Mouse (Mus musculus): ENCODE measurements at regions not wholly inside any gene's neighbourhood (a gene's known extent, or its start where the extent isn't known, plus 50 kb on each side); places are given as distances from the start of the nearest gene placed in this dataset.

DNA sequence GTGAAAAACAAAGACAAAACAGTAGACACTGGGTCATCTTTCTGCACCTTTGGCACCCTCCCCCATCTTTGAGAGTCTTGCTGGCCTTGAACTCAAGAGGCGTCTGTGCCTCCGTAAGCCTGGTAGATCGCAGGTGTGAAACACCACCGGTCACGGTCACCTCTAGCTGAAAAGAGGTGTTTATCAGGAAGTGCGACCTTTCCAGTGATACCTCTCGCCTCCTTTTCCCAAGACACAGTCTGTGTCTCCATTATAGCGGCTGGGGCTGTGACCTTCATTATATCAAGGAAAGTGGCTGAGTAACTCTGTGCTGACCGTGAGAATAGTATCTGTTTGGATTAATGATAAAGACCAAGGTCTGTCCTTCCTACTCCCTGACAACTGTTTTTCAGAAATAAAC, 158.8 kb downstream of the Cog6 start:
- ATAC-seq: no peak
- no peak overlapping the region for H3K9ac ChIP-seq (replicated peaks)
- H3K4me3 ChIP-seq (replicated peaks): no peak overlapping the region
- H3K27ac ChIP-seq: no peak overlapping the region
- H3K4me2 ChIP-seq (replicated peaks): no peak overlapping the region
- H3K36me3 ChIP-seq: no peaks in the 10 kb centered on the region
- no peaks in the 10 kb centered on the region for H3K9me3 ChIP-seq
- WGBS: 93% methylated on average over 9 of the region's 9 CpGs
- no peaks in the 10 kb centered on the region for H3K27me3 ChIP-seq
- H3K4me1 ChIP-seq (replicated peaks): 0 out of 2 replicates have a peak, but pooled peaks cover 3% of the 10 kb centered on the region

DNA sequence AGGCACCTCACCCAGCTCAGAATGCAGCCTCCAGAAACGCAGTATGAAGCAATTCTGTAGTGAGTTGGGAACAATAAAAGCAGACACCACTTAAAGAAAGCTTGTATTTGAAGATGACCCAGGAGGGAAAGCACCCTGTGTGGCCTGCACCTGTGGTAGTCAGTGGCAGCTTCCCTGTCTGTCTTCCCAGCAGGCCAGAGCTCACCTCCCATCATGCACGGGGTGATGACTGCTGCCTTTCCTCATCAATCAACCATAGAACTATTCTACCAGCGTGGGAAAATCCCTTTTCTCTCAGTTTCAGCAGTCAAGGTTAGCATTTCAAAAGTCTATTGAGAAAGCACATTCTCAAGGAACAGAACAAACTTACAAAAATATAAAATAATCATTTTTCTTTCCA, 160.0 kb downstream of the Cog6 start:
- H3K36me3 ChIP-seq: no peaks in the 10 kb centered on the region
- H3K27me3 ChIP-seq: no peaks in the 10 kb centered on the region
- no peaks in the 10 kb centered on the region for H3K9me3 ChIP-seq
- no peak overlapping the region for H3K4me3 ChIP-seq (replicated peaks)
- ATAC-seq: no peak
- no peak overlapping the region for H3K9ac ChIP-seq (replicated peaks)
- H3K27ac ChIP-seq: no peak overlapping the region
- H3K4me1 ChIP-seq (replicated peaks): 0 out of 2 replicates have a peak, but pooled peaks cover 3% of the 10 kb centered on the region
- 52% methylated on average over 3 of the region's 3 CpGs for WGBS
- no peak overlapping the region for H3K4me2 ChIP-seq (replicated peaks)

DNA sequence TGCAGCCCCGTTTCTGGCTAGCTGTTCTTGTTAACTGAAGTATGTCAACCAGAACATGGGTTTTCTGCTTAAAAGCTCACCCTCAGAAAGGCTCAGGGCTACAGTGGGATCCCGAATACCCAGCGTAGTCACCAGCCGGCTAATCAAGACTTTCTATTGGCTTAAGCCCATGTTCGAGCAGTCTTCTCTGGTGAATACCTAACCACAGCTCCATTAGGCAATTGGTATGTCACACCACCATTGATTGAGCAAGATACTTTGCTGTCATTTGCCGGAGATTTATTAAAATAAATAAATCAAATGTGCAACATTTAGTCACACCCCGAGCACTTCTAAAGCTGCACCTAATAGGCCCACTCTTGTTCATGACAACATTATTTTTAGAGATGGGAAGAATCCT, 162.5 kb downstream of the Cog6 start:
- Histone ChIP-seq H3K27me3 (no peaks in the 10 kb centered on the region), H3K9me3 (no peaks in the 10 kb centered on the region), H3K27ac (no peak overlapping the region), H3K4me1 (replicated peaks) (no peaks in the 10 kb centered on the region), H3K36me3 (no peaks in the 10 kb centered on the region), H3K4me2 (replicated peaks) (no peak overlapping the region), H3K9ac (replicated peaks) (no peak overlapping the region), H3K4me3 (replicated peaks) (no peak overlapping the region)
- WGBS: 93% methylated on average over 7 of the region's 7 CpGs
- ATAC-seq: no peak

DNA sequence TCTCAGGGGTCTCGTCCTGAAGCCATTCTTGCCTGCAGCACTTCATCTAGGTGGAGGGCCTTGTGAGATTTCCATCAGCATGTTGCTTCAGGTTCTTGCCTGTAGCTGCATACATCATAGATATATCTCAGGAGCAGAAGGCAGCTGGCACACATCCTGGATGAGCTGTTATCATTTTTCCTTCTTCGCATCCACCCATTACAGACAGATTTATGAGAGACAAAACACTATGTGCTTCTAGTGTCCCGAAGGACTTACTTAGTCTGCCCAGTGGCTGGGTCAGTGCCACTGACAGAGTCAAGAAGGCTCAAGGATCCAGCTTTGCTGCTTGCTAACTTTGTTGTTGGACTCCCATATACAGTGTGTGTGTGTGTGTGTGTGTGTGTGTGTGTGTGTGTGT, 163.9 kb downstream of the Cog6 start:
- Histone ChIP-seq H3K27me3 (no peaks in the 10 kb centered on the region), H3K36me3 (no peaks in the 10 kb centered on the region), H3K9me3 (no peaks in the 10 kb centered on the region), H3K4me1 (replicated peaks) (no peaks in the 10 kb centered on the region), H3K4me3 (replicated peaks) (no peak overlapping the region), H3K9ac (replicated peaks) (no peak overlapping the region), H3K4me2 (replicated peaks) (no peak overlapping the region), H3K27ac (no peak overlapping the region)
- ATAC-seq: no peak
- 86% methylated on average over 3 of the region's 3 CpGs for WGBS

DNA sequence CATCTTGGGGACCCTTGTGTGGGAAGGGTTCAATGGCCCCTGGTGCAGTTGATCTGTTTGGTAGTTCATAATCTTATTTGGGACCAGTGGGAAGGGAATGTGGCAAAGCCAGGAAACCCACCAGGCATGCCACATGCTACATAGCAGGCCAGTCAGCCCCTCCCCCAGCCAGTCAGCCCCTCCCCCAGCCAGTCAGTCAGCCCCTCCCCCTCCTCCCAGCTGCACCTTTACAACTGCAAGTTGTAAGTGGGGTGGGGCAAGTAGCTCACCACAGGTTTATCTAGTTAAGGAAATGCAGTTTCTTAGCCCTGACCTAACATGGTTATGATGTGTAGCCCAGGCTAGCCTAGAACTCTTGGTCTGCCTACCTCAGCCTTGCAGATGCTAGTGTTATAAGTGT, 171.9 kb downstream of the Cog6 start:
- Histone ChIP-seq H3K36me3 (no peaks in the 10 kb centered on the region), H3K4me2 (replicated peaks) (no peak overlapping the region), H3K4me1 (replicated peaks) (0 out of 2 replicates have a peak, but pooled peaks cover 5% of the 10 kb centered on the region), H3K9me3 (no peaks in the 10 kb centered on the region), H3K4me3 (replicated peaks) (no peak overlapping the region), H3K27ac (no peak overlapping the region), H3K9ac (replicated peaks) (no peak overlapping the region), H3K27me3 (peaks cover 30% of the 10 kb centered on the region)
- ATAC-seq: no peak

DNA sequence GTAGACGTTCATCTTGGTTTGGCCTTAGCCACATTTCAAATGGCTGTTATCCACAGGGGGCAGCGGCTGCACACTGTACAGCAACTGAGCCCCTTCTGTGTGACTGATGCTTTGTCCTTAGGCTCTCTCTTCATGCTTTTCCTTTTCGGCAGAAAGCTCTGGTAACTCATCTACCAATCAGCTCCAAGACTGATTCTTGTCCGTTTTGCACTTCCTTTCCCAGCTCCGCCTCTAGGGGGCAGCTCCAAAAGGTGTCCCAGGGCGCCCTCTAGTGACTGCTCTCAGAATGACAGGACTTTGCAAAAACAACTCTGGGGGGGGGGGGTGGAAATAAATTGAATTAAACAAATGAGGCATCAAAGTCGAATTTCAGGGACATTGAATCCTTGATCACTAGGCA, 173.0 kb downstream of the Cog6 start:
- no peak overlapping the region for H3K4me3 ChIP-seq (replicated peaks)
- no peaks in the 10 kb centered on the region for H3K9me3 ChIP-seq
- no peak overlapping the region for H3K27ac ChIP-seq
- H3K4me2 ChIP-seq (replicated peaks): no peak overlapping the region
- H3K27me3 ChIP-seq: peaks cover 37% of the 10 kb centered on the region
- no peaks in the 10 kb centered on the region for H3K36me3 ChIP-seq
- ATAC-seq: no peak
- H3K9ac ChIP-seq (replicated peaks): no peak overlapping the region
- 0 out of 2 replicates have a peak, but pooled peaks cover 5% of the 10 kb centered on the region for H3K4me1 ChIP-seq (replicated peaks)
- WGBS: 34% methylated on average over 7 of the region's 7 CpGs

DNA sequence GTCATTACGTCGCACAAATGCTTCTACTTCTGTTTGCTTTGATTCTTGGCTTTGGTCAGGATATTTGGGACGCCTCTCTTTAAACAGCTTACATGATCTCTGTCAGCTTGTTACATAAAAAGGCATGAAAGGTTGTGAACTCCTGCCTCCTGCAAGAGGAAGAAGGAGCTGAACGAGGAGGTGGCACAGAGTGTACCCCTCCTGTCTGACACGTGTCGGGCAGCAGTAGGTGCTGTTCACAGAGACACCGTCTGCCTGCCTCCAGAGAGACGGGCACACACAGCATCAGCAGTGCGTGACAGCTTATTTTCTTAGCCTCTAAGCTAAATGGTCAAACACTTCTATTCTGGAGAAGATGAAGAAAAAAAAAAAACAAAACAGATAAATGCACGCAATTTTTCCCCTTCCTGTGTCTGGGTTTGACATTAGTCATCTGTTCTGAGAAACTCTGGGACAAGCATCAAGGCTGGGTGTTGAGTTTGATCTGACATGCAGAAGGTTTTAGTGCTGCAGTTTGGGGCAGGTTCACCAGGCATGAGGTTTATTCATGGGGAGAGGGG, 174.1 kb downstream of the Cog6 start:
- H3K4me1 ChIP-seq (replicated peaks): peaks cover 11% of the 10 kb centered on the region
- no peaks in the 10 kb centered on the region for H3K36me3 ChIP-seq
- WGBS: 68% methylated on average over 10 of the region's 10 CpGs
- H3K9ac ChIP-seq (replicated peaks): no peak overlapping the region
- no peak for ATAC-seq
- no peak overlapping the region for H3K4me3 ChIP-seq (replicated peaks)
- H3K4me2 ChIP-seq (replicated peaks): no peak overlapping the region
- H3K27me3 ChIP-seq: peaks cover 42% of the 10 kb centered on the region
- H3K27ac ChIP-seq: no peak overlapping the region
- no peaks in the 10 kb centered on the region for H3K9me3 ChIP-seq

DNA sequence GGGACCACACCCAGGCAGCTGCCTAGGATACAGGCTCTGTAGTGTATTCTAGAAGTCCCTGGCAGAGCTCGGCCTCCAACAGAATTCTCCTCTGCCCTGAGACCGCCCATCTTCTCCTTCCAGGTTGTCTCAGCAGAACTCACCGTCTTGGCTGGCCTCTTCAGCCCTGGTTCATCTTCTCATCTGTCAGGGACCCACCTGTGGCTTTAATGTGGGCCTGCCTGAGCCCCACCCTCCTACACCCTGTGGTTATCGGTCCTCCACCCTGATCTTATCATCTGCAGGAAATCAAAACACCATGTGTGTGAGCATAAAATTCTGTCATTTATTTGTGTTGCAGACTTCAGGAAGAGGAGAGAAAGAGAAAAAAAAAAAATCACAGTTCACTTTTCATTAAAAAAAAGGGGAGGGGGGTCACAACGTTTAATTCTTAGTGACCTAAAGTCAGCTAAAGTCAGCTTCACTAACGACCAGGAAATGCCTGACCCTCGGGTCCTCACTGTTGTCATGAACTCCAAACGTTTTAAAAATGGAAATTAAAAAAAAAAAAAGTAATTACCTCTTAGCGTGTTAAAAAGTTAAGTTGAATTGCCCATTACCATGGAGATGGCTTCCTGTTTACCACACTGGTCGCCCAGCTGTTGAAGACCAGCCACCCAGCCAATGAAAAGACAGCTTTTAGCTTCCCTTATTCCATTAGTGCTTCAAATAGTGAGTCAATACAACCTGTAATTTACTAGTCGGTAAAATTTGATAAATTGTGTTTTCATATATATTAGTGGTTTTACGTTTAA, 176.7 kb downstream of the Cog6 start:
- Histone ChIP-seq H3K9me3 (no peaks in the 10 kb centered on the region), H3K4me3 (replicated peaks) (no peak overlapping the region), H3K9ac (replicated peaks) (no peak overlapping the region), H3K36me3 (no peaks in the 10 kb centered on the region), H3K4me1 (replicated peaks) (peaks cover 23% of the 10 kb centered on the region), H3K27ac (no peak overlapping the region), H3K4me2 (replicated peaks) (no peak overlapping the region), H3K27me3 (peaks cover 41% of the 10 kb centered on the region)
- no peak for ATAC-seq
- 73% methylated on average over 12 of the region's 12 CpGs for WGBS

DNA sequence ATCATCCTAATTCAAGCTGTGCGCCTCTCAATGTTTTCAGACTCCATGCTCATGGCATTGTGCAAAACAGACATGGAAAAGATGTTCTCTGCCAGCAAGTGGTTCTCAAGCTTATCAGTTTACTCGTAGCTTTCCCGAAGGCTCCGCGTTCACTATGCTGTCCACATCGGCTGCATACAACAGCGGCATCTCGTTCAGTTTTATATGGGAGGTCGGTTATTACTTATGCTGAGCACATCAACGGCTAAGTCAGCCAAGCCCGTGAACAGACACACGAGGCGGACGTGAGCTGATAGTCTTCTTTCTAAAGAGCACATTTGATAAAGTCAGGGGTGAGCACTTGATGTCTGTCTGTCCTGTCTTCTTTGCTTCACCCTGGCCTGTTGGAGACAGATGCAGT, 179.0 kb downstream of the Cog6 start:
- 0 out of 2 replicates have a peak, but pooled peaks have one; percentile 37 for ATAC-seq
- H3K27me3 ChIP-seq: peaks cover 33% of the 10 kb centered on the region
- no peak overlapping the region for H3K4me3 ChIP-seq (replicated peaks)
- H3K36me3 ChIP-seq: no peaks in the 10 kb centered on the region
- H3K4me1 ChIP-seq (replicated peaks): peaks cover 18% of the 10 kb centered on the region
- H3K9me3 ChIP-seq: no peaks in the 10 kb centered on the region
- H3K4me2 ChIP-seq (replicated peaks): peak overlapping the region; percentile 13; the same call in 1 of the 2 replicates
- H3K27ac ChIP-seq: no peak overlapping the region
- 41% methylated on average over 14 of the region's 14 CpGs for WGBS
- no peak overlapping the region for H3K9ac ChIP-seq (replicated peaks)

DNA sequence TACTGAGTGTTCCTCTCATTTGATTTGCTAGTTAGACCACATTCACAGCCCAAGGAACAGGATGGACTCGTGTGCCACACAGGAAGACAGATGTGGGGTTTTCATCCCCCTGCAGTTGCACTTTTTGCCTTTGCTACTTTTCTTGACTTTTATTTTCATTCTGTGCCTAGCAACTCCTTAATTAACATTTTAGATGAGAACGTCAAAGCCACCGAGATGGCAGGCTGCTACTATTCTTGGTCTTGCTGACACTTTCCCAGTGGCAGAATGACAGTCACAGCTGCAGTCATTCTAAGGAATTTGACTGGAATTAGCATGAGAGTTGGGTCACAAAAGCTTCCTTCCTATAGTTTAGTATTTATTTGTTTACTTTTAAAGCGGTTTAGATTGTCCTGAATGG, 179.5 kb downstream of the Cog6 start:
- Histone ChIP-seq H3K36me3 (no peaks in the 10 kb centered on the region), H3K4me2 (replicated peaks) (no peak overlapping the region), H3K4me1 (replicated peaks) (peaks cover 18% of the 10 kb centered on the region), H3K4me3 (replicated peaks) (no peak overlapping the region), H3K9ac (replicated peaks) (no peak overlapping the region), H3K27ac (no peak overlapping the region), H3K27me3 (peaks cover 28% of the 10 kb centered on the region), H3K9me3 (no peaks in the 10 kb centered on the region)
- 14% methylated on average over 4 of the region's 4 CpGs for WGBS
- no peak for ATAC-seq

DNA sequence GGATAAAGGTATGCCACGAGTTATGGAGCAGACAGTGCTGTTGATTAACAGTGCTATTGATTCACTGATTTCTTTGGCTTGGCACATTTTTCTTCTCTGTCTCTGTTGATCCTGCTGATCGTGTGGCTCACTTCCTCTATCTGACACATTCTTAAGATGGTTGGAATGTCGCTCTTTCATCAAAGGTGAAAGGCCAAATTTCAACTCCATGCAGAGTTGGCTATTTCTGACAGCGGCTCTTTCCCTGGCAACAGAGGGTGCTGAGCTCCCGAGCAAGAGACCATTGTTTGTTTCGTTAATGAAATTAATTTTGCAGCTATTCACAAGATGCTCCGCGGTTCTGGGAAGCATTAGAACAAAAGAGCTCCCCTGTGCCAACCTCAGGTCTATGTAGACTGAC, 180.3 kb downstream of the Cog6 start:
- peaks cover 18% of the 10 kb centered on the region for H3K4me1 ChIP-seq (replicated peaks)
- no peaks in the 10 kb centered on the region for H3K36me3 ChIP-seq
- no peak overlapping the region for H3K4me3 ChIP-seq (replicated peaks)
- 11% methylated on average over 8 of the region's 8 CpGs for WGBS
- no peak for ATAC-seq
- H3K27ac ChIP-seq: no peak overlapping the region
- no peak overlapping the region for H3K4me2 ChIP-seq (replicated peaks)
- H3K9ac ChIP-seq (replicated peaks): no peak overlapping the region
- peaks cover 21% of the 10 kb centered on the region for H3K27me3 ChIP-seq
- no peaks in the 10 kb centered on the region for H3K9me3 ChIP-seq

DNA sequence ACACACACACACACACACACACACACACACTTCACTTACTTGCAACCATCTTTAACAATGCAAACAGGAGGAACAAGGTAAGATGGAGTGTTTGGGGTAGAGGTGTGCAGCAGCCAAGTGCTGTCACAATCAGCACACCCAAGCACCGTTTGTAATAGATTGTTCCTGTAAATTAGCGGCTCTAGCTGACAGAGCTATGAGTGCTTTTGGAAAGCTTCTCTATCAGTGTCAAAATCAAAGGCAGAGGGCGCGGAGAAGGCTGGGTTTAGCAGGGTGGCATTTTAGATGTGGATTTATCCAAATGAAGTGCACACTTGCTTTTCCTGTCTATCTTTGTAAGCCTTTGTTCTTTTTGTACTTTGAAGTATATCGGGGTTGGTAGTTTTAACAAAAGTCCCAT, 184.6 kb downstream of the Cog6 start:
- WGBS: 78% methylated on average over 5 of the region's 5 CpGs

More for the DNA sequence above, 184.6 kb downstream of the Cog6 start:
- Histone ChIP-seq H3K27ac (no peak overlapping the region), H3K9me3 (no peaks in the 10 kb centered on the region), H3K4me1 (replicated peaks) (peaks cover 6% of the 10 kb centered on the region), H3K4me2 (replicated peaks) (no peak overlapping the region), H3K27me3 (peaks cover 3% of the 10 kb centered on the region; the same call in 1 of the 2 replicates), H3K36me3 (no peaks in the 10 kb centered on the region), H3K9ac (replicated peaks) (no peak overlapping the region), H3K4me3 (replicated peaks) (no peak overlapping the region)
- no peak for ATAC-seq

All from midbrain, embryonic 13.5 days (tissue).